Mouse (Mus musculus) adrenal gland, postnatal 10 days (tissue): ENCODE results near the gene Psmd13. TPM values are rescaled to one million over a fixed set of nuclear protein-coding genes. Genes with fewer than 3 reads are reported as not detected.

Experiments
- DNase-seq: peaks from one replicate; pipeline ENCODE4 v3.0.0; 2021; ENCODE audit warnings: mixed read lengths
- total RNA-seq, 2 experiments: library from RNA; stranded (reverse); gene quantifications; 2 replicates each; pipeline ENCODE4 v1.2.3; 2021

The Psmd13 gene
- total RNA-seq, 2 experiments from 2014 or later: 106 to 112 TPM

- no peak for DNase-seq
These were observed 23.9 kb downstream of the Psmd13 start for GRCm38 (mm10) chr7:140905642-140906081.

- DNase-seq: peak; percentile 65
These were observed 25.4 kb downstream of the Psmd13 start for GRCm38 (mm10) chr7:140907131-140907530.

GRCm38 (mm10) chr7:140907697-140908096 lies 25.9 kb downstream of the Psmd13 start:
- DNase-seq: no peak

- DNase-seq: peak; percentile 38
These were observed 26.4 kb downstream of the Psmd13 start for GRCm38 (mm10) chr7:140908181-140908580.

- DNase-seq: peak; percentile 89
These were observed 26.9 kb downstream of the Psmd13 start for GRCm38 (mm10) chr7:140908634-140909107.

- no peak for DNase-seq
These were observed 30.5 kb downstream of the Psmd13 start for GRCm38 (mm10) chr7:140912293-140912692.

- DNase-seq: no peak
These were observed 31.2 kb downstream of the Psmd13 start for GRCm38 (mm10) chr7:140912846-140913482.

- no peak for DNase-seq
These were observed 32.4 kb downstream of the Psmd13 start for GRCm38 (mm10) chr7:140914031-140914690.

- DNase-seq: no peak
These were observed 38.1 kb downstream of the Psmd13 start for GRCm38 (mm10) chr7:140919911-140920310.

GRCm38 (mm10) chr7:140920418-140921029 lies 38.8 kb downstream of the Psmd13 start, which contains the start of gene Nlrp6:
Nlrp6 (plus strand) TSS chr7:140920902.
- no peak for DNase-seq

GRCm38 (mm10) chr7:140921225-140921975 lies 39.6 kb downstream of the Psmd13 start:
- DNase-seq: no peak

- peak; percentile 80 for DNase-seq
These were observed 40.8 kb downstream of the Psmd13 start for GRCm38 (mm10) chr7:140922398-140923069.

GRCm38 (mm10) chr7:140923070-140923775 lies 41.5 kb downstream of the Psmd13 start:
- DNase-seq: no peak

- DNase-seq: no peak
These were observed 45.4 kb downstream of the Psmd13 start for GRCm38 (mm10) chr7:140927181-140927580.

- no peak for DNase-seq
These were observed 56.7 kb downstream of the Psmd13 start for GRCm38 (mm10) chr7:140938436-140938835.

- DNase-seq: no peak
These were observed 57.1 kb downstream of the Psmd13 start for GRCm38 (mm10) chr7:140938896-140939295.

- no peak for DNase-seq
These were observed 58.0 kb downstream of the Psmd13 start for GRCm38 (mm10) chr7:140939669-140940171.

- peak; percentile 93 for DNase-seq
These were observed 59.7 kb downstream of the Psmd13 start, which contains the start of gene Pgghg for GRCm38 (mm10) chr7:140941222-140942051. Pgghg (plus strand) TSS chr7:140941391.

- peak; percentile 52 for DNase-seq
These were observed 60.6 kb downstream of the Psmd13 start for GRCm38 (mm10) chr7:140942341-140942740.

- DNase-seq: no peak
These were observed 61.0 kb downstream of the Psmd13 start for GRCm38 (mm10) chr7:140942811-140943210.
